Mouse (Mus musculus): Measurements from ENCODE around the gene Ran. TPM values are rescaled to one million over a fixed set of nuclear protein-coding genes. Genes with fewer than 3 reads are reported as not detected.

Gene Ran
- polyA plus RNA-seq, 1 experiment from 2014 or later: 755 TPM

GRCm38 (mm10) chr5:129020300-129020668 lies 415 bp downstream of the Ran start:
- H3K27me3 ChIP-seq (ENCODE audit: insufficient read depth, poor library complexity, severe bottlenecking): no peaks in the 10 kb centered on the region
- peak overlapping the region; percentile 100 for H3K27ac ChIP-seq
- no peaks in the 10 kb centered on the region for H3K9me3 ChIP-seq
- WGBS: under 1% methylated on average over 56 of the region's 56 CpGs
- peaks cover 32% of the 10 kb centered on the region for H3K36me3 ChIP-seq
- peaks cover 9% of the 10 kb centered on the region for H3K4me1 ChIP-seq
- no peak for DNase-seq (ENCODE audit: low spot score)
- peak overlapping the region; percentile 95 for H3K4me3 ChIP-seq

- H3K9me3 ChIP-seq: no peaks in the 10 kb centered on the region
- H3K4me3 ChIP-seq: peak overlapping the region; percentile 95
- H3K36me3 ChIP-seq: peaks cover 36% of the 10 kb centered on the region
- WGBS: 2% methylated on average over 28 of the region's 28 CpGs
- peaks cover 9% of the 10 kb centered on the region for H3K4me1 ChIP-seq
- H3K27ac ChIP-seq: peak overlapping the region; percentile 100
- DNase-seq (ENCODE audit: low spot score): no peak
- no peaks in the 10 kb centered on the region for H3K27me3 ChIP-seq (ENCODE audit: insufficient read depth, poor library complexity, severe bottlenecking)
Measured at GRCm38 (mm10) chr5:129020731-129021130, 862 bp downstream of the Ran start.

GRCm38 (mm10) chr5:129025048-129025447 lies 5.2 kb downstream of the Ran start:
- no peak overlapping the region for H3K27ac ChIP-seq
- H3K27me3 ChIP-seq (ENCODE audit: insufficient read depth, poor library complexity, severe bottlenecking): no peaks in the 10 kb centered on the region
- H3K9me3 ChIP-seq: no peaks in the 10 kb centered on the region
- no peak for DNase-seq (ENCODE audit: low spot score)
- no peaks in the 10 kb centered on the region for H3K4me1 ChIP-seq
- peaks cover 42% of the 10 kb centered on the region for H3K36me3 ChIP-seq
- no peak overlapping the region for H3K4me3 ChIP-seq
- 54% methylated on average over 2 of the region's 2 CpGs for WGBS

GRCm38 (mm10) chr5:129025725-129026124 lies 5.9 kb downstream of the Ran start:
- Histone ChIP-seq H3K4me1 (no peaks in the 10 kb centered on the region), H3K9me3 (no peaks in the 10 kb centered on the region), H3K27ac (no peak overlapping the region), H3K36me3 (peaks cover 42% of the 10 kb centered on the region), H3K4me3 (no peak overlapping the region), H3K27me3 (ENCODE audit: insufficient read depth, poor library complexity, severe bottlenecking) (no peaks in the 10 kb centered on the region)
- DNase-seq (ENCODE audit: low spot score): no peak
- WGBS: 94% methylated on average over 2 of the region's 2 CpGs

GRCm38 (mm10) chr5:129026171-129026570 lies 6.3 kb downstream of the Ran start:
- 91% methylated on average over 3 of the region's 3 CpGs for WGBS
- H3K4me1 ChIP-seq: no peaks in the 10 kb centered on the region

GRCm38 (mm10) chr5:129026637-129027036 lies 6.8 kb downstream of the Ran start:
- DNase-seq (ENCODE audit: low spot score): no peak
- Histone ChIP-seq H3K27me3 (ENCODE audit: insufficient read depth, poor library complexity, severe bottlenecking) (no peaks in the 10 kb centered on the region), H3K4me1 (no peaks in the 10 kb centered on the region), H3K4me3 (no peak overlapping the region), H3K27ac (no peak overlapping the region), H3K9me3 (no peaks in the 10 kb centered on the region), H3K36me3 (peaks cover 37% of the 10 kb centered on the region)
- WGBS: 89% methylated on average over 1 of the region's 1 CpGs

More at GRCm38 (mm10) chr5:129026171-129026570, 6.3 kb downstream of the Ran start:
- no peak overlapping the region for H3K27ac ChIP-seq
- no peak overlapping the region for H3K4me3 ChIP-seq
- DNase-seq (ENCODE audit: low spot score): no peak
- H3K27me3 ChIP-seq (ENCODE audit: insufficient read depth, poor library complexity, severe bottlenecking): no peaks in the 10 kb centered on the region
- peaks cover 41% of the 10 kb centered on the region for H3K36me3 ChIP-seq
- no peaks in the 10 kb centered on the region for H3K9me3 ChIP-seq

- Histone ChIP-seq H3K27ac (no peak overlapping the region), H3K27me3 (ENCODE audit: insufficient read depth, poor library complexity, severe bottlenecking) (no peaks in the 10 kb centered on the region), H3K36me3 (peaks cover 21% of the 10 kb centered on the region), H3K4me3 (no peak overlapping the region), H3K9me3 (no peaks in the 10 kb centered on the region), H3K4me1 (no peaks in the 10 kb centered on the region)
- DNase-seq (ENCODE audit: low spot score): no peak
- 75% methylated on average over 5 of the region's 5 CpGs for WGBS
Measured at GRCm38 (mm10) chr5:129029131-129029723, 9.4 kb downstream of the Ran start.

- WGBS: 82% methylated on average over 5 of the region's 5 CpGs
- DNase-seq (ENCODE audit: low spot score): no peak
- no peak overlapping the region for H3K27ac ChIP-seq
- H3K36me3 ChIP-seq: no peaks in the 10 kb centered on the region
- H3K27me3 ChIP-seq (ENCODE audit: insufficient read depth, poor library complexity, severe bottlenecking): no peaks in the 10 kb centered on the region
- H3K4me3 ChIP-seq: no peak overlapping the region
- H3K9me3 ChIP-seq: no peaks in the 10 kb centered on the region
- H3K4me1 ChIP-seq: no peaks in the 10 kb centered on the region
Measured at GRCm38 (mm10) chr5:129036678-129037077, 16.8 kb downstream of the Ran start.

GRCm38 (mm10) chr5:129037739-129038138 lies 17.9 kb downstream of the Ran start:
- H3K4me3 ChIP-seq: no peak overlapping the region
- 78% methylated on average over 7 of the region's 7 CpGs for WGBS

GRCm38 (mm10) chr5:129045641-129046580 lies 26.0 kb downstream of the Ran start:
- 0 out of 2 replicates have a peak, but pooled peaks cover 3% of the 10 kb centered on the region for H3K4me1 ChIP-seq
- H3K36me3 ChIP-seq: no peaks in the 10 kb centered on the region
- no peak overlapping the region for H3K27ac ChIP-seq
- 69% methylated on average over 26 of the region's 26 CpGs for WGBS
- H3K9me3 ChIP-seq: no peaks in the 10 kb centered on the region
- no peak overlapping the region for H3K4me3 ChIP-seq
- DNase-seq (ENCODE audit: low spot score): no peak
- no peaks in the 10 kb centered on the region for H3K27me3 ChIP-seq (ENCODE audit: insufficient read depth, poor library complexity, severe bottlenecking)

More at GRCm38 (mm10) chr5:129037739-129038138, 17.9 kb downstream of the Ran start:
- Histone ChIP-seq H3K36me3 (no peaks in the 10 kb centered on the region), H3K27me3 (ENCODE audit: insufficient read depth, poor library complexity, severe bottlenecking) (no peaks in the 10 kb centered on the region), H3K27ac (no peak overlapping the region), H3K4me1 (no peaks in the 10 kb centered on the region), H3K9me3 (no peaks in the 10 kb centered on the region)
- no peak for DNase-seq (ENCODE audit: low spot score)

GRCm38 (mm10) chr5:129049372-129049771 lies 29.5 kb downstream of the Ran start:
- 79% methylated on average over 9 of the region's 9 CpGs for WGBS
- H3K36me3 ChIP-seq: no peaks in the 10 kb centered on the region
- H3K27ac ChIP-seq: no peak overlapping the region
- no peaks in the 10 kb centered on the region for H3K4me1 ChIP-seq
- DNase-seq (ENCODE audit: low spot score): no peak
- no peak overlapping the region for H3K4me3 ChIP-seq
- H3K9me3 ChIP-seq: no peaks in the 10 kb centered on the region
- H3K27me3 ChIP-seq (ENCODE audit: insufficient read depth, poor library complexity, severe bottlenecking): no peaks in the 10 kb centered on the region

- Histone ChIP-seq H3K36me3 (no peaks in the 10 kb centered on the region), H3K27me3 (ENCODE audit: insufficient read depth, poor library complexity, severe bottlenecking) (no peaks in the 10 kb centered on the region), H3K27ac (no peak overlapping the region), H3K9me3 (no peaks in the 10 kb centered on the region), H3K4me3 (no peak overlapping the region), H3K4me1 (no peaks in the 10 kb centered on the region)
- no peak for DNase-seq (ENCODE audit: low spot score)
- 78% methylated on average over 3 of the region's 3 CpGs for WGBS
Measured at GRCm38 (mm10) chr5:129051910-129052309, 32.0 kb downstream of the Ran start.

GRCm38 (mm10) chr5:129052636-129053355 lies 32.9 kb downstream of the Ran start:
- H3K4me3 ChIP-seq: no peak overlapping the region
- H3K4me1 ChIP-seq: no peaks in the 10 kb centered on the region
- H3K36me3 ChIP-seq: no peaks in the 10 kb centered on the region
- WGBS: 46% methylated on average over 20 of the region's 20 CpGs
- no peaks in the 10 kb centered on the region for H3K9me3 ChIP-seq
- no peak overlapping the region for H3K27ac ChIP-seq
- no peak for DNase-seq (ENCODE audit: low spot score)
- H3K27me3 ChIP-seq (ENCODE audit: insufficient read depth, poor library complexity, severe bottlenecking): no peaks in the 10 kb centered on the region

Data from heart, embryonic 10.5 days (tissue).